Mouse (Mus musculus) cerebellum, postnatal 4 days (tissue): Measurements from ENCODE around the gene Dpy19l1.

Experiments used
- DNase-seq, 2 experiments: peaks; one replicate each; pipeline ENCODE4 v3.0.0; 2022; ENCODE audit warnings: low spot score in 2 of 2, mixed read lengths in 1 of 2

Gene Dpy19l1

GRCm38 (mm10) chr9:24503067-24503857, at the start of gene Dpy19l1:
Gene Dpy19l1, minus strand, starts transcription at chr9:24503140.
- peak; percentile 77 to 93 for DNase-seq

GRCm38 (mm10) chr9:24538159-24538558, 35.2 kb upstream of the Dpy19l1 start:
- DNase-seq: no peak

- DNase-seq: peak; percentile 45 to 75
These were observed 13.7 kb upstream of the Dpy19l1 start for GRCm38 (mm10) chr9:24516575-24517139.

DNA sequence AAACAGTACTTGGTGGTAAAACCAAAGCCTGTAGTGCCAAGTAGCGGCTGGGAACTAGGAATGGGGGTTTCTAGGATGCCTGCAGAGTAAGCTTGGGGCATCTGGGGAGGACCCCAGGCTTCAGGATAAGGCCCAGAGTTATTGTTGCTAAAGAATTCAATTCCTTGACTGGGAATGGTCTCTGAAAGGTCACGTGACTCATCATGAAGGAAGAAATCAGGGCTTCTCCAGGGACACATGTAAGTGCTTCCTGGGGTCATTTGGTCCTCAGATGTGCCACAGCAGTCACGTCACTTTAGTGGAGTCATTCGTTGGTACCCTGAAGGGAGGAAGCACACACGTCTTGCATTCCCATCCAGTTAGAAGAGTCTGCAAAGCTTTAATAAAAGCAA, 11.1 kb upstream of the Dpy19l1 start:
- DNase-seq: no peak

DNA sequence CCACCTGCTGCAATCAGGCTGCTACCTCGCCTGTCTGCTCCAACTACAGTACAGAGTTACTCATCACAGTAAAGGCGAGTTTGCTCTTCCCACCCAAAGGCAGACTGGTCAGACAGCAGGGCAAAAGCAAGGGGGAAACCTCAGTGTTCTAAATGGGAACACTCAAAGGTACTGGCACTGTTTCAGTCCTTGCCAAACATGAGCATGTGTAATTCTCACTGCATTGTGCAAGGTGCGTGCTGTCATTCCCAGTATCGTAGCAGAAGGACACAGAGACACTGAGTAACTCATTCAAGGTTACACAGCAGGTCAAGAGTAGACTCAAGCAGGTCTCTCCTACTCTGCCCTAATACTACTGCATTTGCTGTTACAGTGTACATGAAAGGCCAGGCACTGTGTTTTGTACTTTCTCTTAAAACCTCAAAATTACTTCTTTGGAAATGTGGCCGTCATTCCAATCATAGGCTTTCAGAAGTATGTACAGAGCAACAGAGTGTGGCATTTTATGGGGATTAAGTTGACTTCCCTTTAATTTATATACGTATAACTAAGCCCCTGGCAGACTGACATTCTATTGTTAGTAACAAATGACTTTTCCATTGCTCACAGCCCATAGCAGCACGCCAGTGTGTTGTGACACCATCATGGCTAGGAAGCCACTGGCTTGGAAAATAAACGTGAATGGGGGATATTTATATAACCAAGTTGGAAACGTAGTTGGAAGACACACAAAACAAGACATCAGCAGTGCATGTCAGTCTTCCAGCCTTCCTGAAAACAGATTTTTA, 10.5 kb upstream of the Dpy19l1 start:
- DNase-seq: no peak

DNA sequence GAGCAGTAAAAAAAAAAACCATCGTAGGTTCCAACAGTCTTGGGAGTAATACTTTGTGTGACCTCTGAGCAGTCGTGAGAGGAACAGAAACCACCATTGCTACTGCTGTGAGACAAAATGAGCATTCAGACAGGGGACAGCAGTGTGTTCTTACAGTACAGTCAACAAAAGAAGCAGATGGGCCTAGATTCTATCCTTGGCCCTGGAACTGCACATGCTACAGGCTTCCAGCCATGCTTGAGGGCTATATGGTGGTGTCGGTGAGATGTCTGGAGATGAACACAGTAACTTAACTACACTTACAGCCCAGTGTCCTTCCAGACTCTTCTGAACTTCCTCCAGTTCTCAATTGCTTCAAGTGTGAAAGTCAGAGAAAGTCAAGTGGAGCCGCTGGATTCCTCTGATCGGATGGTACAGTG, 9.2 kb upstream of the Dpy19l1 start:
- no peak for DNase-seq

- DNase-seq: no peak
These were observed 8.6 kb upstream of the Dpy19l1 start for GRCm38 (mm10) chr9:24511371-24512120.

GRCm38 (mm10) chr9:24508880-24509279, 5.9 kb upstream of the Dpy19l1 start:
- DNase-seq: no peak

DNA sequence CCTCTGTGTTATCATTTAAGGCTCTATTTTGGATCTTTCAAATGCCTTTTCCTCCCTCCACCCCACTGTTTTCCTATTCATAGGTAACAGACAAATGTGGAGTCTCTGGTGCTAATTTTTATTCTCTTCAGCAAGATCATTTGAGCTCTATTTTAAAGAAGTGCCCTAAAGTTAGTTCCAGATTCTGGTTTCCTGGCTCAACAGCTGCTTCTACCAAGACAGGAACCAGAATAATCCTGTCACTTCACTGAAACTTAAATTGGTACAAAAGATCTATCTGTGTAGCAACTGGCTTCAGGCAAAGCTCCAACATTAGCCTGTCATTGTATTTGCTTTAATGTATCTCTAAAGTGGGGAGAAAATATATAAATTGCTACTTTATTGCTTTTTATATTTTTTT, 3.6 kb upstream of the Dpy19l1 start:
- no peak for DNase-seq

GRCm38 (mm10) chr9:24505017-24505763, 2.2 kb upstream of the Dpy19l1 start:
- DNase-seq: no peak

DNA sequence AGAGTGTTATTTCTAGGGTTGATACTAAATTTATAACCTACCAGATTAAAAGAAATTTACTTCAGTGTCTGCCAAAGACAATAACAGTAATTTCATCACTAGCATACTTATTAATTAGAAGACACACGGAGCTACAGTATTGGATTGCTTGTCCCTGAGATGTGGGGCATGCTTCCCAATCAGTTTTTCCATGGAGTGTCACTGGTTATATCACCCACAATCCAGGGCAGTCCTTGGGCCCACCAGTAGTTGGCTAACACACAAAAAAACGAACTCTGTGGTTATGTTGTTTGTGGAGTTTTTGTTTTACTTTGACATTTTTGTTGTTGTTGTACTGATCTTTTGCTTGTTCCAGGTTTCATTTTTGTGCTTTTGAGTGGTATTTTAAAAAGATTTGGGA, 1.4 kb upstream of the Dpy19l1 start:
- no peak for DNase-seq

DNA sequence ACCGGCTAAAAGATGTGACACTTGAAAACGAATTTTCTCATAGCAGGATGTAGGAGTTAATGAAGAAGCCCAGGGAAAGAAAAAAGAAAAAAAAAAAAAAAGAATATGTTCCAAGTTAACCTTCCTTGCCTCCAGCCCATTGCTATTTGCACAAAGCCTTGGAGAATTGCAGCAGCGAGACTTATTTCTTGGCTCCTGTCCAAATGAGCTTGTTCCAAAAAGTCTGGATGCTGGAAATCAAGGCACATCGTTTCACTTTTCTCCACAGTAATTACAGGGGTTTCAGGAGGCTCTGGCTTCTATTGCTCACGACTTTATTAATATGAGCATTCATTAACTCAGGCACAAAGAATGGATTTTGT, 899 bp upstream of the Dpy19l1 start:
- no peak for DNase-seq

DNA sequence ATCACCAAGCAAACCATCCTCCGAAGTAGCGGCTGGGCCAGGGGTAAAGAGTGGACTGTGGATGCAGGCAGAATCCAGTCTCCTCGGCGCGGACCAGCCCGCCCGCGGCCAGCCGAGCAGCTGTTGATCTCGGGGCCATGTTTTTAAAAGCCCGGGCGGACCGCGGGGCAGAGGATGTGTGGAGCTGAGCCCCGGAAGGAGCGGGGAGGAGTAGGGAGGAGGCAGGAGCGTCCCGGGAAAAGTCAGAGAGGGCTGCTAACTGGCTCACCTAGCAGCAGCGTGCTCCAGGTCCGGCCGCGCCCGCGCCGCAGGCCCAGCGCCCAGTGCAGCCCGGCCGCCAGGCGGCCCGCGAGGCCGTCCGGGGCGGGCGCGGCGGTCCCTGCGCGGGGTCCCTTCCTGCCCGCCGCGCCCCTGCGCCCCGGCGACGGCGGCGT, 352 bp downstream of the Dpy19l1 start:
- DNase-seq: peak; percentile 23 to 54

DNA sequence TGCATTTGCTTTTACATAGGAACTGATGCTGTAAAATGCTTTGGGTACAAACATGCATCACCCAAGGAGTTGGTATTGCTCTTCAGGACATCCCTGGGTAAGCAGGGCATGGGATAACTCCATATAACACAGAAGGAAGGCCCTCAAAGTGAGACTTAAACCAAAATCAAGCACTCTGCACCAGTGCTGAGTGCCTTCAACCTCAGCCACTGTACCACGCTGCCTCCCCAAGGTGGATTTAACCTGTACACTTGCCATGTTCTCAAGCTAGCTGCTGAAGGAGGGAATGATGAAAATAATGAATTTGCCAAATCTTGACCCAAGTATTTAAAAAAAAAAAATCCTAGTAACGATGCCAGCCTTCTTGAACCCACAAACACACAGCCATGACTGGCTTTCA, 1.3 kb downstream of the Dpy19l1 start:
- DNase-seq: no peak

DNA sequence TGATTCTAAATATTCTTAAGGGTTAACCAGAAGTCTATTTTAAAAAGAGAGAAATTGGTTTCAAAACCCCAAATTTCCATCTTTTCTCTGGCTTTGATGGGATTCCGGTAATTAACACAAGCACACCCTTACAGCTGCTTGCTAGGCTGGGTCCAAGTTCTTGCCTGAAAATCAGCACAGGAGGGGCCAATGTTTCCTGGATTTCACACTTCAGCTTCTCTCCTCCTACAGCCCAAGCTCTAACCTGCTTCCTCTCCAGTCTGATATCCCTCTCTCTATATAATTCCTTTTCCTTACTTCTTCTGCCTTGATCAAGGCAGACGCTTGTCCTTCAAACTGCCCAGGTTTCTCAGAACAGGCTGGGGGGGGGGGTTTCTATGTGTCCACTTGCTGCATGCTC, 6.7 kb downstream of the Dpy19l1 start:
- no peak for DNase-seq

GRCm38 (mm10) chr9:24490516-24490915, 12.4 kb downstream of the Dpy19l1 start:
- DNase-seq: no peak

DNA sequence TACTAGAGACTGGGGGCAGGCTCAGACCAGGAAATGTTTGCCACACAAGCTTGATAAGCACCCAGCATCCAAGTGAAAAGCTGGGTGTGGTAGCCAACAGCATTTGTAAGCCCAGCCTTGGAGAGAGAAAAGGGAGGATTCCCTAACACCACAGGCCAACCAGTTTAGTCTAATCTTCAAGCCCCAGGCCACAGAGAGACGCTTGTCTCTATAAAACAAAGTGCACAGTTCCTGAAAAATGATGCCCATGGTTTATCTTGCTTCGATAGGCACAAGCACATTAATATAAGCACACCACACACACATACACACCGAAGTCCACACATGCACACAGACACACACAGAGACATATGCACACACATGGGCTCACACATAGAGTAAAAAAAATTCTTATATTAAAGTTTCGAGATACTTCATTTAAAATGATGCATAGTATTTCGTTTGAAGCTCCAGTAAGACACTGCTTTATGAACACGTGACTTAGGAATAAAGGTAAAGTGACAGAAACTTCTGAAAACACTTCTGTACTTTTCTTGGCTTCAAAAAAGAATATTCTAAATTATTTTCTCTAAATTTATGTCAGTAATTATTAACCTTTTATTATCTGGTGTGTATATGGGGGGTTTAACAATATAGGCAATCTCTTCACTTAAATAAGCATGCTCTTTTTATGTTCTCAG, 14.4 kb downstream of the Dpy19l1 start:
- DNase-seq: no peak

- no peak for DNase-seq
These were observed 20.6 kb downstream of the Dpy19l1 start for GRCm38 (mm10) chr9:24482375-24482774.

DNA sequence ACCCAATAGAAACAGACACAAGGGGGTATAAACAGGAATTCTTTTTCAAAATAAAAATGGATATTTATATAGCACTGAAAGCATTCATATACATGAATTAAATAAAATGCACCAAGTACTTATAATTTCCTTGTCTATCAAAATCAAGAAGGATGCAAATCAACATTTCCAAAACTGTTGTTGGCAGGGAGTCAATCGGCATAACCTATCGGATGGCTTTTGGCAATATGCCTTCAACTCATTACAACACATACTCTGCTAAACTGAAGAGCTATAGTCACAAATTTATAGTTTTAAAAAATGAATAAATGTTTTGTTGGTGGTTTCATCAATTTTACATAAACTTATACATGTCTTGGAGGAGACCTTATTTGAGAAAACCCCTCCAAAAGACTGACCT, 25.7 kb downstream of the Dpy19l1 start:
- DNase-seq: no peak

DNA sequence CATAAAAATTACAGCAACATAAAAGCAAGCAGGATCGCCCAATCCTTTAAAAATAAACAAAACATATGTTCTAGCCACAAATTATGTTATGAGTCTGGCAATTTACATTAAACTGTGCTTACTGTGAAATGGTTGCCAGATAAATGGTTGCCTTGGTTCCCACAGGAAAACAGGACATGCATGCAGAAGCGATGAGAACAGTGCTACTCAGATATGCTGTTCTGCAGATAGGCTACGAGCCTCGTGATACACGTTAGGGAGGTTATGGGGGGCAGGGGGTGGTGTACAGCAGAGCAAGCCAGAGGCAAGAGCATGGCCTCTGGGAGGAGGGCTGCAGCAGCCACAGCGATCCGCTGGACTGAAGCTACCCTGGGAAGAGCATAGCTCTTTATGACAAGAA, 29.1 kb downstream of the Dpy19l1 start:
- no peak for DNase-seq

DNA sequence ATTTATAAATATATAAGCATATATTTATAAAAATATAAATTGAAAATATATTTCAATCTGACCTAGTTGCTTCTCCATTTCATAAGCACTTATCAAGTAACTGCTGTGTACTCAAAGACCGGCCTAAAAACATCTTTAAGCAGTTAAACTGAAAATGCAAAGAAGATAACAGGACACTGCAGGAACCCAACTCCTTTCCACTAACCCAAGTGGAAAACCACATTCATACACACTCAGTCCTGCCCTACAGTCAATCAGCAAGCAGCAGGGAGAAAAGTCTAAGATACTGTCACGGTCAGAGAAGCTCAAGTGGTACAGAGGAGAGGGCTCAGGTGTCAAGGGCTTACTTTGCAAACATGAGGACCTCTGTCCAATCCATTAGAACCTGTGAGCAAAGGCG, 30.4 kb downstream of the Dpy19l1 start:
- no peak for DNase-seq
